Mouse (Mus musculus) midbrain, postnatal 0 days (tissue): ENCODE data around the gene Plekhg1. TPM values are rescaled to one million over a fixed set of nuclear protein-coding genes. Genes with fewer than 3 reads are reported as not detected.

ENCODE experiments used
- ATAC-seq: fragments of 200-750 bp; cut with Nextera tagmentation; 2 replicates; pipeline ENCODE4 v1.8.0; 2017; ENCODE audit warnings: moderate number of reproducible peaks, mild to moderate bottlenecking, moderate TSS enrichment, moderate library complexity; ENCODE audit not compliant: low FRiP score
- DNase-seq: peaks from one replicate; pipeline ENCODE4 v3.0.0-alpha.2; 2015; ENCODE audit warnings: low spot score
- H3K27ac ChIP-seq: fragments of 300-500 bp; sonication (generic); 2 replicates; pipeline ENCODE4 v1.5.1; 2014; ENCODE audit warnings: low read depth, mild to moderate bottlenecking, low read length, mixed read lengths
- H3K27me3 ChIP-seq: fragments of 300-500 bp; sonication (generic); 2 replicates; pipeline ENCODE4 v1.6.1; 2014; ENCODE audit warnings: low read length, control low read depth, mixed read lengths; ENCODE audit not compliant: insufficient read depth
- H3K36me3 ChIP-seq: fragments of 300-500 bp; sonication (generic); 2 replicates; pipeline ENCODE4 v1.6.1; 2014; ENCODE audit warnings: low read length, control low read depth, mixed read lengths; ENCODE audit not compliant: insufficient read depth
- H3K4me1 ChIP-seq: fragments of 300-500 bp; sonication (generic); 2 replicates; pipeline ENCODE4 v1.6.1; 2014; ENCODE audit warnings: mild to moderate bottlenecking, control low read depth, antibody characterized with exemption, low read length, mixed read lengths; ENCODE audit not compliant: insufficient read depth
- H3K4me2 ChIP-seq: fragments of 300-500 bp; sonication (generic); 2 replicates; pipeline ENCODE4 v1.6.1; 2014; ENCODE audit warnings: low read depth, mild to moderate bottlenecking, low read length, mixed read lengths; ENCODE audit not compliant: poor library complexity, severe bottlenecking
- H3K4me3 ChIP-seq: fragments of 300-500 bp; sonication (generic); 2 replicates; pipeline ENCODE4 v1.5.1; 2014; ENCODE audit warnings: low read depth, mild to moderate bottlenecking, low read length, moderate library complexity
- H3K9ac ChIP-seq: fragments of 300-500 bp; sonication (generic); replicated peaks from 2 replicates; pipeline ENCODE4 v1.6.1; 2014; ENCODE audit warnings: mild to moderate bottlenecking, low read length, moderate library complexity, mixed read lengths; ENCODE audit not compliant: poor library complexity, severe bottlenecking
- H3K9me3 ChIP-seq: fragments of 300-500 bp; sonication (generic); 2 replicates; pipeline ENCODE4 v1.6.1; 2016; ENCODE audit warnings: low read length, control low read depth
- CTCF ChIP-seq: IDR thresholded peaks from 2 replicates; pipeline ENCODE4 v1.5.1; 2016; ENCODE audit warnings: antibody characterized with exemption, mild to moderate bottlenecking
- WGBS: fragments of 180-500 bp; shearing (Covaris S2); extraction: QIAGEN DNeasy Blood & Tissue Kit; methylation state at CpG from one replicate; pipeline ENCODE4 v1.1.7; 2014; 5-methylcytosine and 5-hydroxymethylcytosine counted together
- polyA plus RNA-seq: library from polyadenylated mRNA; unstranded; fragments of >200 nt; fragmentation: Nextera tagmentation; extraction: Ambion mirVana; gene quantifications from 2 replicates; pipeline ENCODE4 v1.2.1, GENCODE M21; 2015
- total RNA-seq: library from RNA; depleted of rRNA; stranded (reverse); fragments of >200 nt; gene quantifications from 2 replicates; pipeline ENCODE4 v1.2.3, GENCODE M21; 2014

The Plekhg1 gene
- total and polyA plus RNA-seq, 2 experiments from 2014 or later, result 5.7 to 17.1 TPM

- no peak overlapping the region for H3K4me2 ChIP-seq
- no peak for TF ChIP-seq CTCF
- no peak for ATAC-seq
- H3K9ac ChIP-seq, result no peak overlapping the region
- no peaks in the 10 kb centered on the region for H3K9me3 ChIP-seq
- H3K36me3 ChIP-seq, result no peaks in the 10 kb centered on the region
- no peaks in the 10 kb centered on the region for H3K4me1 ChIP-seq
- DNase-seq, result no peak
- WGBS, result 85% methylated on average over 4 of the region's 4 CpGs
- no peak overlapping the region for H3K4me3 ChIP-seq
- H3K27ac ChIP-seq, result no peak overlapping the region
- no peaks in the 10 kb centered on the region for H3K27me3 ChIP-seq
These were observed 187.9 kb downstream of the Plekhg1 start for GRCm38 (mm10) chr10:3928008-3928545.

GRCm38 (mm10) chr10:3931831-3932230 is 191.7 kb downstream of the Plekhg1 start:
- no peaks in the 10 kb centered on the region for H3K9me3 ChIP-seq
- no peak for TF ChIP-seq CTCF
- no peak overlapping the region for H3K27ac ChIP-seq
- DNase-seq (no peak), ATAC-seq (no peak)
- no peak overlapping the region for H3K4me3 ChIP-seq
- no peaks in the 10 kb centered on the region for H3K27me3 ChIP-seq
- no peaks in the 10 kb centered on the region for H3K4me1 ChIP-seq
- no peak overlapping the region for H3K4me2 ChIP-seq
- H3K36me3 ChIP-seq, result no peaks in the 10 kb centered on the region
- no peak overlapping the region for H3K9ac ChIP-seq

- 89% methylated on average over 12 of the region's 12 CpGs for WGBS
- Histone ChIP-seq H3K4me3 (no peak overlapping the region), H3K36me3 (no peaks in the 10 kb centered on the region), H3K4me1 (no peaks in the 10 kb centered on the region), H3K4me2 (no peak overlapping the region), H3K9me3 (no peaks in the 10 kb centered on the region), H3K27ac (no peak overlapping the region), H3K27me3 (no peaks in the 10 kb centered on the region), H3K9ac (no peak overlapping the region)
- TF ChIP-seq CTCF, result no peak
- ATAC-seq (no peak), DNase-seq (no peak)
These were observed 193.3 kb downstream of the Plekhg1 start for GRCm38 (mm10) chr10:3933311-3933940.

GRCm38 (mm10) chr10:3936864-3937263 is 196.7 kb downstream of the Plekhg1 start:
- Histone ChIP-seq H3K9me3 (no peaks in the 10 kb centered on the region), H3K9ac (no peak overlapping the region), H3K4me2 (no peak overlapping the region), H3K27ac (no peak overlapping the region), H3K36me3 (0 out of 2 replicates have a peak, but pooled peaks cover 2% of the 10 kb centered on the region), H3K4me1 (no peaks in the 10 kb centered on the region), H3K27me3 (no peaks in the 10 kb centered on the region), H3K4me3 (no peak overlapping the region)
- no peak for ATAC-seq
- DNase-seq, result no peak
- TF ChIP-seq CTCF, result no peak

GRCm38 (mm10) chr10:3939895-3940595 is 199.9 kb downstream of the Plekhg1 start:
- DNase-seq, result no peak
- Histone ChIP-seq H3K4me3 (no peak overlapping the region), H3K36me3 (0 out of 2 replicates have a peak, but pooled peaks cover 2% of the 10 kb centered on the region), H3K9me3 (no peaks in the 10 kb centered on the region), H3K9ac (no peak overlapping the region), H3K4me1 (no peaks in the 10 kb centered on the region), H3K4me2 (no peak overlapping the region), H3K27me3 (no peaks in the 10 kb centered on the region), H3K27ac (no peak overlapping the region)
- ATAC-seq, result no peak
- TF ChIP-seq CTCF, result no peak
- WGBS, result 88% methylated on average over 11 of the region's 11 CpGs

GRCm38 (mm10) chr10:3940596-3940975 is 200.4 kb downstream of the Plekhg1 start:
- ATAC-seq (no peak), DNase-seq (no peak)
- Histone ChIP-seq H3K4me3 (no peak overlapping the region), H3K9me3 (no peaks in the 10 kb centered on the region), H3K4me1 (no peaks in the 10 kb centered on the region), H3K27me3 (no peaks in the 10 kb centered on the region), H3K27ac (no peak overlapping the region), H3K4me2 (no peak overlapping the region), H3K9ac (no peak overlapping the region), H3K36me3 (0 out of 2 replicates have a peak, but pooled peaks cover 2% of the 10 kb centered on the region)
- no peak for TF ChIP-seq CTCF
- 87% methylated on average over 6 of the region's 6 CpGs for WGBS
